Mouse (Mus musculus) cerebellum, adult (tissue): ENCODE data around the gene Chl1.

Source experiments
- ATAC-seq: cut with Nextera tagmentation; 2 replicates; pipeline ENCODE4 v1.9.2; 2017; ENCODE audit warnings: mild to moderate bottlenecking, moderate library complexity, mixed read lengths; ENCODE audit not compliant: insufficient number of reproducible peaks, low FRiP score, low TSS enrichment

The Chl1 gene

DNA sequence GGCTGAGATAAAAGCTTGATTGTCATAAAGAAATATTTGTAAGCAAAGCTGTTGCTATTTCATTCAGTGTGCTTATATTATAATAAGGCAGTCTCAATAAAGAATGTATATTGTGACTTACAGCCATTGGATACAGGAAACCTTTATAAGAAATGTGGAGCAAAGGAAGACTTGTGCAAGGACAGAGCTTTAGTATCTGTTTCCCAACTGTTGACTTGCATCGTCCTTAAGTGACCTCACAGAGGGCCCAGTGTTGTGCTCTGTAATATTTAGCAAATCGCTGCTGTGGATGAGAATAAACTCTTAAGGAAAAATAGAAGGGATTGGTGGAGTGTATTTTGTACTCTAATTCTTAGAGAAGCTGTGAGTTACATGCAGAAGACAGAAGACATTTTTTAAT, 23.6 kb downstream of the Chl1 start:
- ATAC-seq: no peak

DNA sequence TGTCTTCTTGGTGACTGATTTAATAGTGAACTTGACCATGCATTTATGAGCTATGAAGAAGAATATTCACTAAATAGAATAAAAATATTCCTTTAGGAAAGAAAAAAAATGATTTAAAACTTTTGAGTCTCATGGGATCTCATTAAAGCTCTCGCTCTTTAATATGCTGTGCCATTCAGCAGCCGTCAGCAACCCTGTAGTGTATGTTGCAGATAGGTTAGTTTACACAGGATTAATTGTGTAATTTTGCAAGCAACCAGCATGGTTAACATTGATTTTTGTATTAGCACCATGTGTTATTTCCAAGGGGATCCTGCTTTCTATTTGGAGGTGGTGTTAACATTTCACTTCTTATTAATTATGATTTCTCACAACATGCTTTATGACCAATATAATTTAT, 32.2 kb downstream of the Chl1 start:
- no peak for ATAC-seq

DNA sequence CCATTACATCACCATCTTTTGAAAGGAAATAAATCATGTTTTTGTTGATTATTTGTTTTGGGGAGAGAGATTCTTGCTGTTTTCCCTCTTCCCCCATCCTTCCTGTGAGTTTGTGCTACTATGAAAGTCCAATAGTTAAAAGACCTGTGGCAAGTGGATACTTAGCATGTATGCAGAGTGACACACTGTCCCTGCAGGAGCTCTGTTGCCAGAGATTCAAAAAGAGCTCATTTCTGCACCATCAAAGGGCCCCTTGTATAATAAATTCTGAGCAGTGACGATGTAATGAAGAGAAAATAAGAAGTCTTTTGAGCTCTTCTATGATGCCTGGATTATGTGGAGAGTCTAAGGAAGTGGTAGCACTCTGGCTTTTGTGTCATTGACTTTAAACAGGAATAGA, 33.4 kb downstream of the Chl1 start:
- no peak for ATAC-seq

DNA sequence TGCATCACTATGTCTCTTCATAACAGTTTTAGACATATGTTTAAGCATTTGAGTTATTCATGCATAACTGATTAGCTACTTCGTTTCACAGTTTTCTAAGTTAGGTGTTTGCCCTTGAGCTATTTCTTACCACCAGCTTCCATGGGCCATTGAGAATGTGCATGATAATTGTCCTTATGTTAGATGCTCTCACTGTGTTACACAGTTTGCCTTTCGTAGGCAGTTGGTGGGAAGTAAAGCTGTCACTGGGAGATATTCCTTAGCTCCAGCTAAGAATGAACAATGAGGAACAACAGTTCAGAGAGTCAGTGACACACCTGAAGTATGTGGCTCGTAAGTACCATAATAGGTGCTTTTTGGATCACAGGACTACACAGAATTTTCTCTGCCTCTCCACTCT, 35.9 kb downstream of the Chl1 start:
- ATAC-seq: no peak

DNA sequence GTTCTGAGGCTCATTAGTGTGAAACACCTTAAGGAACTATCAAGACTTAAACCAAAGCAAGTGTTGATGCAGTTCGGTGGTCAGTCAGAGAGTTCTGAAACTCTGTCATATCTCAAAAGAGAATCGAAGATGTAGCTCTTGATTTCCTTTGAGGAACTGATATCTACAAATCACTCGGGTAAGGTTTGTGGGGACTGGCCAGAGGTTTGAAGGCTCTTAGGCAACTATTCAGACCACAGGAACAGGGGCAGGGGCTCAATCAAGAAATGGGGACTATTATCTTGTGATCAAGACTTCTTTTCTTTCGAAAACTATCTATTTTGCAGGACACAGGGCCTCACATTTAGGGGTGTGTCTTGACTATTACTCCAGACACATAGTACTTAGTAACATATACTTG, 39.5 kb downstream of the Chl1 start:
- ATAC-seq: no peak

DNA sequence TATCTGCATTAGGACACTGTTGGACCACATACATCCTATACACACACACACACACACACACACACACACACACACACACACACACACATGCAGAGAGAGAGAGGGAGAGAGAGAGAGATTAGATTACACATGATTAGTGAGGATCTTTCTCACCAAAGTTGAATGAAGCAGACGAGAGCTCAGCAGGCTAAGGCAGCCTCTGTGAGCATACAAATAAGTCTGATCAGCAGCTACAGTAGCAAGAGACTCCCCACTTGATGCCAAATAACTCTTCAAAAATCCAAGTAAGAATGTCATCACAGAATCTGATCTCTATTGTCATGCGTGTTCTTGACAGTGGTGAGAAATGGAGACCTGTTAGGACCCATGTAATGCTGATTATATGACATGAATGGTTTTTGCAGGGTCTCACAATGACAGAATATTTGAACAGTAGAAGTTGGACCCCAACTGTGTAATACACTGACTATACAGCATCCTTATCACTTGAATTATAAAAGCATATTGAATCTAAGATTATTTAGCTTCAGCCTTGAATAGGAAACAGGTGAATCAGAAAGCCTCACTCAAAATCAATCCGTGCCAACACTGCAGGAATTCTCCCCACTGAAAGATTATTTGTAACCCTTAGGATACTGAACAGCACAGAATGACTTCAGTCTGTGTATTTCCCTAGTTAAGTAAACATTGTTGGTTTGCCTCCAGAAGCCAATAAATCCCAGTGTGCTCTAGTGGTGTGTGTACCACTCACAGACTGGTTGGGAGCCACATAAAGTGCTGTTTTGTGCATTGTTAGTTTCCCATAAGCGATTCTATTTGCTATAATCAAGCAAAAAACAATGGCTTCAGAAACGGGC, 47.9 kb downstream of the Chl1 start:
- peak; percentile 24 for ATAC-seq

DNA sequence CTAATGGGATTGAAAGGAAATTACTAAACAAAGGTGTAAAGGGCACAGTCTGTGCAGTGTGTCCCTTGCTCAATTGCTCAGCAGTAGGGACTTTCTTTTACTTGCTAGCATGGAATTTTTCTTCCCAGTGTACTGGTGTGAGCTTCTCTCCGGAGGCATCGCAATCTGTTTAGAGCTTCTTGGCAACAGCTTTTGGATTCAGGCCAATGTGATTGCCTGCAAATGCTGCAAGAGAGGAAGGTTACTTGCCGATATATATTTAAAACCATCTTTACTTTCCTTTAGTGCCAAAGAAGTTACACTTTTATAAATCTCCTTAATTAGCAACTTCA, 48.5 kb downstream of the Chl1 start:
- ATAC-seq: peak; percentile 89

DNA sequence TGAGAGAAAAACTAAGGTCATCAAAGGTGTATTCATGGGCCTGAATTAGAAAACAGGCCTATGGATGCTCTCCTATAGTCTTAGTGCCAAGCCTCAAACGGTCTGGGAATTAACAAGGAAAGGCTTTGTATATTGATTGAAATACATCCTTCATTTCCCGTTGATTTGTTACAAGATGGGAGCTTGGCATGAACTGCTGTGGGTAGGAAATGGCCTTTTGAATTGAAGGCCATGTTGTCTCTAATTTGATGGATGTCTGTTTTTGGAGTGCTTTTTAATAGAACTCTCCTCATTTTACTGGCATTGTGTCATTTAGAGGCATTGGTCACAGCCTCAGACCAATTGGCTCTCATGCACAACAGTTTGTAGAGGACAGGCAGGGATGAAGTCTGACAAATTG, 49.0 kb downstream of the Chl1 start:
- ATAC-seq: peak; percentile 36; the same call in 1 of the 2 replicates

DNA sequence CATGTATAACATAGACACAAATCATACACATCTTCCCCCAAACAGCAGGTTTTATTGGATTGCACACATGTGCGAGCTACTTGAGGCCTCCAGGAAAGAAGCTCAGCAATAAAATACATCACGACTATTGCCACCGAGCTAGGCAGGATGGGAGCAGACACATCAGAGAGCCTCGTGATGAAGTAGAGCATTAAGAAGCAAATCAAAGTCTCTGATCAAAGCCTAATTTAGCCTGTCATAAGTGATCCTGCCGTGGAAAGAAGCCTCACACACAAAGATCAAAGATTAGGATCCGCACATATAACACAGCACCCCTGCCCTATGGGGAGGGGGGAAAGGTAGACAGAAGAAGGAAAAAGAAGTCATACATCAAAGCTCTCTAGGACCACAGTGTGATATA, 54.4 kb downstream of the Chl1 start:
- no peak for ATAC-seq

DNA sequence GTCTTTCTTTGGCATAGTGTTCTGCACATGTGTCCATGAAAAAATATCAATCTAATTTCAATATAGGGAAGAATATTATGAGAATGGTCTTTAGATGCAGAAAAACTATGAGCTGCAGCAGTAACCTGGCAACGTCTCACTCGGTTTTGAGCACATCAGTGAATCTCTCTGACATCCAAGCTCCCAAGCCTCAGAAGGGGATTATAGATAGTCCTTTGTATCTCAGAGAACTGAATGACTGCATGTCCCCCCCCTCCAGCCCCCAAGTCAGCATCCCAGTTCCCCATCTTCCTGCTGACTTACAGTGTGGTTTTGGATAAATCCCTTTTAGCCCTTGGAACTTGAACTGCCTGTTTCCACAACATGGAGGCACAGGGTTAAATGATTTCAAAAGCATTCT, 56.9 kb downstream of the Chl1 start:
- ATAC-seq: no peak

DNA sequence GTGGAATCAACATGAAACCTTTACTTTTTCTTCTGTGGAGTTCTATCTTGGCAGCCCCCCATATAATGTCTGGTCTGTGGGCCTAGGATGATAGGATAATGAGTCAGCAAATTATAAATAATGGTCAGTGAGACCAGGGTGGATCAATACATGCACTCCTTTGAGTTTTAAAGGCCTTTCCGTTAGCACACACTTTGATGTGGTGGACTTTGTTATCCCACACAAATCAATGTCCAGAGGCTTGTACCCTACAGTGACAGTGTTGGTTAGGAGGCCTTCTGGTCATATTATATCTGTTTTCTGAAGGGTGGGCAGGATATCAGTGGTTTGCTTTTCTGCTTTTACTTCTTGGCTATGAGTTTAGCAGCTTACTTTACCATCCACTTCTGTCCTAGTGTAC, 62.3 kb downstream of the Chl1 start:
- ATAC-seq: no peak

DNA sequence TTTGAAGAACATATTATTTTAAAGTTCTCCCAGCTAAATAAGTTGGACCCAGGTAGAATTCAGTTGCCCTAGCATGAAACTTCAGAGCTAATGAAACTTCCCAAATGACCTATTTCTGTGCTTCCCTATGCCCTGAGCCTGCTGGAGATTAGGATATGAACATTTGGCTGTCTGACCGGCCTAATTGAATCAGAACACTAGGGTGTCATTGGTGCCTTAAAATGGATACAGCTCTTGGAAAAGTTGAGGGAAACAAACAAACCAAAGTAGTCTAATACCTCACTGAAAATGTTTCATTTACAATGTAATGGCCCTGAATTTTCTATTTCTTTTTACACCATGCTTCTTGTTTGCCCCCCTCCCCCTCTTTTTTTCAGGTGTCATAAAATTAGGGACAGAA, 73.8 kb downstream of the Chl1 start:
- peak; percentile 66 for ATAC-seq

DNA sequence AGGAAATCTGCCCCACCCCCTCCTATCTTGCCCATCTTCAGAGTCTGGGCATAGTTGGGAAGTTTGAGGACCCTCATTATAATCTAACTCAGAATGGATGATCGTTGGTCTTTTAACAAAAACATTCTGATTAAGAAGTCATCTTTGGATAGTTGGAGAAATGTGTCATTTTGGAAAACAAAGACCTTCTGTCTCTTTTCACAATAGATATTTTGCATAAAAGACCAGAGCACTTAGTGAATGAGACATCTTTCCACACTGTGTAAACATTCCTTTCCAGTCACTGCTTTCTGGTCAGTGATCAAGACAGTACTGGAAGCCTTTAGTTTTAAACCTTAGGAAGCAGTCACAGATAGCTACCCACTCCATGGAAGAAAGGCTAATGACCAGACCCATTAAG, 75.3 kb downstream of the Chl1 start:
- no peak for ATAC-seq

DNA sequence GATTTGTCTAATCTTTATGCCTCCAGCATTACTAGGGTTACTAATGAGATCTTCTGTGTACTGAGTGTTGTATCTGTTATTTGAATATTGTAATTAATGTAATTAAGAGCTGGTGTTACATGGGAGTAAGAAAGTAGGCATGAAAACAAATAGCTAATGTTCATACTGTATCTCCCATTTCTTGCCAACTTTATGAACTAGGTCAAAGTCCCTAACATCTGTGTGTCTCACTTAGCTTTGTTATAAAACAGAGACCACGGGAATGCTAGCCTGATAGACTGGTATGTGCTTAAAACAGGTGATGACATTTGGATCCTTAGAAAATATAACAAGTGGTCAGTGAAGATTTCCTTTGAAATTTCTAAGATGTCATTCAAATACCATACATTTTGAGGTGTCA, 75.7 kb downstream of the Chl1 start:
- ATAC-seq: no peak

DNA sequence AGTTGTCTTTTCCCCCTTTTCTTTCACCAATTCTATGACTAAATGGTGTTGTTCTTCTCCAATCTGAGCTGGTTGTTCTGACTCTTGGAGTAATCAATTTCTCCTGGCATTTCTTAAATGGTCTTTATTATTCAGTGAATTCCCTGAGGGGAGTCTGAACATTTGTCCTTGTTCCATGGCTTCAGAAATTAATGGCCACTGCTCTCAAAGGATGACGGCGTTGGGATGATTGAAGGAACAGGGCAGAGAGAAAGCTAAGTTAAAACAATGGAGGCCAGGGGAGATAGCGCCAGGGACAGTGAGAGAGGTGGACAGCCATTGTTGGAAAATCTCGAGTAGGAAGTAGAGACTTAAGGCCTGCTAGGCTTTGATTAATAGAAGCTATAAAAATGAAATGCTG, 91.7 kb downstream of the Chl1 start:
- no peak for ATAC-seq

DNA sequence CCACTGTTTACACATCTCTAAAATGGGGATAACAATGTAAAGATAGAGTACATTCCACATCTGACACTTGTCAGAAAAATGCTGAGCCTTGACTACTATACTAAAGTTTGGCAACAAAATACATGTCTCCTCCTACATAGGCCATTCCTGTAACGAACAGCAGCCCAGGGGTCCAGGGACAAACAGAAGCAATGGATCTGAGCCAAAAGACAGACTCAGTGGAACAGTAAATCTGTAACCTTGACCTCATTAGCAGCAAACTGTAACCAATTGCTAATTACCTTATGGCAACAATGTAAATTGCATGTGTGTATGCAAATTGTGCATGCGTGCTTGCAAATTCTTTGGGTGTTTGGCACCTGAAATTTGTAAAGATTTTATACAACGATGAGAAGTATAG, 100.3 kb downstream of the Chl1 start:
- no peak for ATAC-seq

DNA sequence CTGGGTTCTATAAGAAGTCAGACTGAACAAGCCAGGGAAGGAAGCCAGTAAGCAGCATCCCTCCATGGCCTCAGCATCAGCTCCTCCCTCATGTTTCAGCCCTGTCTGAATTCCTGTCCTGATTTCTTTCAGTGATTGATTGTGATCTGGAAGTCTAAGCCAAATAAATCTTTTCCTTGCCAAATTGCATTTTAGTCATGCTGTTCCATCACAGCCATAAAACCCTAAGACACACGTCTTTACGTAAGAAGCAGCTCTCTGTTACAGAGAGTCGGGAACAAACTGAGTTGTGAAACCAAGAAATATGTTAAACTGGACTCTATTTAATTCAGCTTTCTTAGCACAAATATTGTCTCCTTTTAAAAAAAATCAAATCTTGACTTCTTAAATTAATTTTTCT, 102.2 kb downstream of the Chl1 start:
- ATAC-seq: no peak

DNA sequence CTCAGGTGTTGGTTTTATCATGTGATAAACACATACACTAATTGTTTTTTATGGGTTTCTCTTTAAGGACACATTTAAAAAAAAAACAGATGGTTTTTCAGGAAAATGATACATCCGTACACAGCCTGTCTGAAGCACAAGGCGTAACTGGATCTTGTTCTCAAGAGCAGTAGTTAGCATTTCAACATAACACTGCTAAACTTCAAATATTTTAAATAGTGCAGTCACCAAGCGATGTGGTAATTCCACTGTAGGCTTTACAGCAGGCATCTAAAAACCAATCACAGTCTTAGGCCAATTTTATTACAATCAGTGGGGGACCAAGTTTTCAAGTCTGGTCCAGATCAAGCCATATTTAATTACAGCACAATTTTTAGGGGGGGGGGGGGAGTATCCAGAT, 103.3 kb downstream of the Chl1 start:
- no peak for ATAC-seq

DNA sequence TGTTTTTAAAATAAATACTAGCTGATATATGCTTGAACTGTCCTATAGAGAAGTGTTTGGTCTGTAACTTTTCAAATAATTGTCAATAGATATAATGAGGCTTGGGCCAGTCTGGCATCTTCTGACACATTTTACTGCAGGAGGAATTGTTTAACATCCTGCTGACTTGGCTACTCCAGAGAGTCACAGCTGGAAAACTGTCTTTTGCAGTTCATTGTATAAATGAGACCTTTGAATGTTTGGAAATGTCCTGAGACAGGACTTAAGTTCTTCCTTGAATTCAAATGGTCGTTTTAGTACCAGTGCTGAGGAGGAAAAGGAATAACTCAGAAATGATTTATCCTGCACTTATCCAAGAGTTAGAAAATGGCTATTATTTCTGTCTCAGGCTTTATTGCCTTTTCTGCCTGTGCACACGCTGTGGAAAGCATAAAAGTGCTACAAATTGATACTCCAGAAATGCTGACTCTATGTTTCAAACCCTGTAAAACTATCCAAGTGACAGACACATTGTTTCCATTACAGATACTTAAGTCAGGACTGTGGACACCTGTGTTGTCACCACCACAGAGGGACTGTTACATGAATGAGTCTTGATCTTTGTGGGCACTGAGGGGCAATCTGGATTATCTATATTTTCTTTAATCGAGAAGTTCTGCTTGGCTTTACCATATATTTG, 105.7 kb downstream of the Chl1 start:
- no peak for ATAC-seq

DNA sequence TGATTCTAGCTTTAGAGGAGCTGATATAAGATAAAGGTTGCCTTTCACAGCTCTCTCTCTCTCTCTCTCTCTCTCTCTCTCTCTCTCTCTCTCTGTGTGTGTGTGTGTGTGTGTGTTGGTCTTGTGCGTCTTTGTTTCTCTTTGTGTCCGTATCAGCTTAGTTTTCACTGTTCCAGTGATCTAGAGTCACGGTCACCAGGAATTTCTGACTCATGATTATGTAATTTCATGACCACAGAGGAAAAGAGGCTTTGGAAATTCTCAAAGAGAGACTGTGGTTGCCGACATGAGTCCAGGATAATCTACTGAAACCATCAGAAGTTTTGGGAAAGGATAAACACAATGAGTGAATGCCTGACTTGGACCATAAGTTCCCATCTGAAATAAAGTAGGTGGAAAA, 110.5 kb downstream of the Chl1 start:
- no peak for ATAC-seq

DNA sequence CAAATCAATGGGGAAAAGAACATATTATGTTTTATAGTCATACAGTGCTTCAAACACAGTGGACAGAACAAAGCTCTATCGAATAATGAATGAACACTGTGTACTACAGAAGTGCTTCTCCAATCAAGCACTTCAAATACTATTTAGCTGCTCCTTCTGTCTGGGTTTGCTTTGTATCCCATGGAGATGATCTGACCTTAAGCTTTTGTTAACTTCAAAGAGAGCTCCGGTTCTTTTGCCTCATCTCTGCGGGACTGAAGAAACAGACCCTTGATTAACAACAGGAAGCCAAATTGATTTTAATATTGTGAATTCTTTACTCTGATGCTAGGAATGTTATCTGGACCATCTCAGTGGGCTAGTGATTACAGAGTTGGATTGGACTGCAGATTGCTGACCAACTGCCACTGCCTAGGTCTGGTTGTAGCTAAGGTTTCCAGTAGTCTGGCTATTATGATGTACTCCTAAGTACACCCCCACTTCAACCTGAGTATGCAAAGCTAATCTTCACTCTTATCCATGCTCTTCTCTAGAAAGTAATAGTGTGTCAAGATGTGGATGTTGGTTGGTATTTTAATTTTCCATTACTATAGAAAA, 111.8 kb downstream of the Chl1 start:
- no peak for ATAC-seq

DNA sequence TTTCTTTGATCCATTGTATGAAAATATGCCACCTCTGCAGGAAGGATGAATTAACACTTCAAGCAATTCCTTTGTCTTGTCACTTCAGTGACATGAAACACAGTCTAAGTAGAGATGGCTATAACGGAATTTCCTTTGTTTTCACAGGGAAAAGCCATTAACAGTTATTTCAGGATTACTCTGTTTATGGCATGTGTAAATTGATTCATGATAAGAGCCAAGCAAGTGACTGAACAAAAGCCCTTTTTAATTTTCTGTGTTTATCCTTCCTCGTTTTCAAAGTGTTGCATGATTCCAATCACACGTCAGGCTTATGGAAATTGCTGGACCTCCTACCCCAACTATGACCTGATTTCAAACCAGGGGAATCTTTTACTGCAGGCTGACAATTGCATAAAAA, 122.5 kb downstream of the Chl1 start:
- no peak for ATAC-seq
